Mouse (Mus musculus): ENCODE measurements around the gene Bcl2l13.

DNA sequence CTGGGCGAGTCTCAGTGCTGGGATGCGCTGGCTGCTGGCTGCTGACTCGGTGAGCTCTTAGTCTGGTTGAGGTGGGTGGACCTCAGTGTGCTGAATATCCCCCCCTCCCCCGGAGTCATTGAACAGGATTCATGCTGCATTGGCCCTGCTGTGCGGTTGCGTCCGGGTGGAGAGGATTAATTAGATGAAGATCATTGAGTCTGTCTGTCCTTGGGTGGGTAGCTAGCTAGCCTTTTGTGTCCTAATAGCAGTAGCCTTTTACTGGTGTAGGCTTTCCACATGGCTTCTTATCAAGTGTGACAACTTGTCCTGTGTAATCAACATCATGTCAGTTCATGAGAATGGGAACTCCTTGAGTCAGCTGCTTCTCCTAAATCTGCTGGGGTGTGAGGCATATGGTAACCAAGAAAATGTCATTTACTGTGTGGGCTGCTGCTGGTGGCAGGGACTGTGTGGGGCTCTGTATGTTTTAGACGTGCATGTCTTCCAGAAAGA, 22.3 kb downstream of the Bcl2l13 start:
- TF ChIP-seq CTCF (IDR thresholded peaks at IDR 0.05; ENCODE audit: extremely low read depth, insufficient read depth, insufficient read length, insufficient replicate concordance) (no peak), POLR2A (IDR thresholded peaks at IDR 0.05; ENCODE audit: low read depth, low read length) (no peak)

All from spleen, adult 2 months (tissue).